Mouse (Mus musculus) adipocyte (in vitro differentiated cells): ENCODE measurements at regions not wholly inside any gene's neighbourhood (a gene's known extent, or its start where the extent isn't known, plus 50 kb on each side); places are given as distances from the start of the nearest gene placed in this dataset.
"Not testable (repeated sequence)": the region's sequence is repeated elsewhere in the genome, so short reads cannot be mapped to it uniquely, and the experiment has no call there.

Experiments
- DNase-seq: peaks from one replicate; pipeline ENCODE4 v3.0.0-alpha.2; 2016; ENCODE audit warnings: low spot score

GRCm38 (mm10) chr4:55279351-55279750 is 70.5 kb upstream of the Rad23b start:
- not testable (repeated sequence) for DNase-seq

DNA sequence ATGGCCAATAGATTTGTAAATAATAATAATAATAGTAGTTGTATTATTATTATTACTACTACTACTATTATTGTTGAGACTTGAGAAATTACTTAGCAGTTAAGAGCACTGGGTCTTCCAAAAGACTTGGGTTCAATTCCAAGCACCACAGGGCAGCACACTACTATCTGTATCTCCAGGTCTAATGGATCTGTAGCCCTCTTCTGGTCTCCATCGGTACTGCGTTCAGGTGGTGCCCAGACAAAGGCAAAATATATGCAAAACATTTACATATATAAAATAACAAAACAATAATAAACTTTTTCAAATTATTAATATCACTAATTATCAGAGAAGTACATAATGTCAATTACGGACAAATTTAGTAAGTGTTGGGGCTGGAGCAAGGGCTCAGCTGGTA is 69.1 kb upstream of the Rad23b start:
- DNase-seq = no peak

- no peak for DNase-seq
Observed at GRCm38 (mm10) chr4:55281486-55282096, 68.3 kb upstream of the Rad23b start.

GRCm38 (mm10) chr4:55282474-55282873 is 67.4 kb upstream of the Rad23b start:
- DNase-seq = no peak

- peak; percentile 56 for DNase-seq
Observed at GRCm38 (mm10) chr4:55284722-55285225, 65.1 kb upstream of the Rad23b start.

DNA sequence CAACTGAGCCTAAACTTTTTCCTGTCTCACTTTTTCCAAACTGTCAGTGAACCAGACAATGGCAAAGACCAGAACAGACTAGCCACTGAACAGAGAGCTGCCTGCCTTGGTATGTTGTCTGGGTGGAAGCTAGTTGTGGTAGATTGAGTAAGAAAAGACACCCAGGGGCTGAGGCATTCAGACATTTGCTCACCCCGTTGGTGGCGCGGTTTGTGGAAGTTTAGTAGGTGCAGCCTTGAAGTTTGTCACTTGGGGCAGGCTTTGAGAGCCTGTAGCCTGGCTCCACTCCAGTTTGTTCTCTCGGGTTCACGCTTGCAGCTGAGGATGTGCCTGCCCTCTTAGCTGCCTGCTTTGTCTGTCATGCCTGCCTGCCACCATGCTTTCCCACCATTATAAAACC is 64.2 kb upstream of the Rad23b start:
- no peak for DNase-seq

GRCm38 (mm10) chr4:55288456-55288855 is 61.4 kb upstream of the Rad23b start:
- DNase-seq = no peak

DNA sequence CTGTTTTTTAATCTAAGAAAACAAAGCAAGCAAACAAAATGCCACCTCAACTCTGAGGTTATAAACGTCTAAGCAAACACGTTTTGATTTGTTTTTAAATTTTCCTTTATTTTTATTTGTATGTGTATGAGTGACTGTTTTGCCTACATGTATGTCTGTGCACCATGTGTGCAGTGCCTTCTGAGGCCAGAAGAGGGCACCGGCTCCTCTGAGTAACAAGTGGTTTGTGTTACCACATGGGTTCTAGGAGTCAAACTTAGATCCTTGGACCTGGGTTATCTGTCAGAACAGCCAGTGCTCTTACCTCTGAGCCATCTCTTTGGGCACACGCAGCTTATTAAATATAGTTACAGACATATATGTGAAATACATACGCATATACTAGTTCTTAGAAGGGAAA is 57.6 kb upstream of the Rad23b start:
- DNase-seq = no peak

DNA sequence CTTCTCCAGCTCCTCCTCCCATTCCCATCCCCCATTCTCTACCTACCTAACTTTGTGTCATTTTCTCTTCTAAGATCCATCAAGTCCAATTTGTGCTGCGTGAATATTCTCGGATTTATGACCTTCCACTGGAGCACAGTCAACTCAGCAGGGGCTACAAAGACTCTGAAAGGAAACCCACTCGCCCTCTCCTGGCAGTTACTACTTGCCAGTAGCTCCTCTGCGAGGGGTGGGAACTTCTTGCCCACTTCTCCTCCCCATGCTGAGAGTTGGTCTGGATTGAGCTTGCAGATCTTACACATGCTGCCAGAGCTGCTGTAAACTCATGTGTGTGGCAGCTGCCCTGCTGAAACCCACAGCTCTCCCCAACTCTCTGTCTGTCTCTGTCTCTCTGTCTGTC is 57.1 kb upstream of the Rad23b start:
- DNase-seq = no peak

DNA sequence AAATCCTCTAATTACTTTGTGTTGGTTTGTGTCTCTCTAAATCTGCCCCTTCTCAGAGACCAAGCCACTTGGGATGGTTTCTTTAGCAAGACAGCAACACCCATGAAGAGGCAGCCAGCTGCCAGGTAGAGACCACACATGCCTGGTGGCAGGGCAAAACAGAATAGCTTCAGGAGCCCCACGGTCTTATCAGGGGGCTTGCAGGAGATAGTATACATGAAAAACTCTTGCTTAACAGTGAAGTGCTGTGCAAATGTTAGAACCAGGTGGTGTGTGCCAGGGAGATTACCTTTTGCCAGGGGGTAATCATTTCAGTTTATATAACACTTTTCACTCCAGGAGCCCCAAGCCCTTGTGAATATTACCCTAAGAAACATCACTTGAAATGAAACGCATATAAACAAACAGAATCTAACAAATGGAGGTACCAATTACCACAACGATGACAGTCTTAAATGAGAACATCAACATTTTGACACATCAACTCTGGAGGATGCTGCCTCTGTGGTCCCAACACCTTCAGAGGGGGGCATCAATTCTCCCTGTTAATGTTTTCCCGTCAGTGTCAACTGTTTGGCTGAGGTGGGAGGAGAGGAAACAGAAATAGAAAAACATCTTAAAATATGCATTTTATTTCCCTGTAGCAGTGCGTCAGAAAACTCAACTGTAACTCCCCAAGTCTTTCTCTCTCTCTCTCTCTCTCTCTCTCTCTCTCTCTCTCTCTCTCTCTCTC is 56.3 kb upstream of the Rad23b start:
- DNase-seq = no peak

DNA sequence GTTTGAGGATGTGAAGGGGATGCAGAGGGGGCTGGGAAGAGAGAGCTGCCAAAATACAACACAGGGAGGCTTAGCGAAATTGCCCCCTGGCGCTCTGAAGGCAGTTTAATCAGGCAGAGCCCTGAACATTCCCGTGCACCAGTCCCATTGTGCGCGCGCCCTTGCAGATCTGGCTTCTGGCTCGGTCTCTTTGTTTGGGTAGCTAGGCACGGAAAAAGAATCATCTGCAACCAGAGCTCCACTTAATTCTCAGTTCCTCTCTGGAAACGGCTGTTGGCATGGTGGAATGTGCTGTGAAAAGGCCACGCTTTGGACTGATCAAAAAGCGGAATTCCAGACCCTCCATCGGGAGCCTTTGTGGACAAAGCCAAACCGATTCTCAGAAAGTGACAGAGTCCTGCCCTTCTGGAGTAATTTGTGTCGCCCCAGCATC is 55.6 kb upstream of the Rad23b start:
- DNase-seq = no peak

- DNase-seq = no peak
Observed at GRCm38 (mm10) chr4:55297841-55298240, 52.0 kb upstream of the Rad23b start.
